Comparison of ENCODE assay signal across 10 mouse cellular contexts in genomic region chr9:121791757-121792521, GRCm38 (mm10). TPM values are rescaled to one million over a fixed set of nuclear protein-coding genes. Genes with fewer than 3 reads are reported as not detected.
DNase-seq lines count a peak whose midpoint lies in the region; TF ChIP-seq lines count a peak whose summit lies in the region.
"Had no signal": no experiment of that assay in that cellular context is flagged by ENCODE, and none has a peak within 500 bp of the region (broad histone marks: within the 10 kb centered on the region; RNA-seq: fewer than 3 reads in every experiment).

Gene Hhatl, minus strand, starts transcription at chr9:121792507.

- no peaks in the 10 kb centered on the region for H3K4me1 ChIP-seq in lung, adult 2 months (ENCODE audit: control insufficient read depth, insufficient read depth, low read length)
- H3K4me1 ChIP-seq in olfactory bulb, adult 2 months (ENCODE audit: control insufficient read depth, insufficient read depth, low read length), result peaks cover 39% of the 10 kb centered on the region

- DNase-seq in lung, adult 2 months, result no peak
- DNase-seq in lung, postnatal 14 days, result no peak
- DNase-seq in heart, adult 11 months, result peak; percentile 96
- DNase-seq in kidney, adult 18-20 months, result peak; percentile 25
- no peak for DNase-seq in adrenal gland, postnatal 14 days
- no peak for DNase-seq in urinary bladder, postnatal 10 days (ENCODE audit: low spot score)
- DNase-seq in urinary bladder, postnatal 25 days (ENCODE audit: low spot score), result no peak

- peak within 1 kb of the TSS; percentile 23; the same call in 1 of the 2 replicates for H3K27ac ChIP-seq in olfactory bulb, adult 2 months (ENCODE audit: insufficient read depth, low read depth, low read length)
- H3K27ac ChIP-seq: forebrain, embryonic 13.5 days had no signal

- 40% methylated on average over 24 of the region's 24 CpGs for WGBS in lung, adult 2 months
- WGBS in olfactory bulb, adult 2 months, result 31% methylated on average over 24 of the region's 24 CpGs

- no peak for TF ChIP-seq POLR2A in lung, adult 2 months (IDR thresholded peaks at IDR 0.05; ENCODE audit: borderline replicate concordance, extremely low read depth, low read depth, low read length)
- TF ChIP-seq POLR2A in olfactory bulb, adult 2 months (IDR thresholded peaks at IDR 0.05; ENCODE audit: insufficient read depth, low read depth, low read length), result no peak

- no peak within 1 kb of the TSS for H3K4me3 ChIP-seq in lung, adult 2 months (replicated peaks; ENCODE audit: extremely low read depth, low read depth, low read length)
- H3K4me3 ChIP-seq in olfactory bulb, adult 2 months (ENCODE audit: insufficient read depth, low read depth, low read length), result peak within 1 kb of the TSS; percentile 22
- H3K4me3 ChIP-seq: forebrain, embryonic 13.5 days had no signal

- TF ChIP-seq CTCF in lung, adult 2 months (IDR thresholded peaks at IDR 0.05; ENCODE audit: insufficient read depth, low read length), result no peak
- TF ChIP-seq CTCF in olfactory bulb, adult 2 months (IDR thresholded peaks at IDR 0.05; ENCODE audit: insufficient read depth, low read depth, low read length), result no peak

RNA-seq across cellular contexts. Expression of gene Hhatl, which starts in this region (rescaled TPM):
- 7.4 and 11.0 TPM in 2 replicates for polyA plus RNA-seq in lung, adult 2 months (2012; rRNA removed)
- polyA plus RNA-seq in olfactory bulb, adult 2 months (2012; ENCODE audit: insufficient read depth, insufficient read length, low replicate concordance, missing spikeins), result not detected in 2 replicates
- total RNA-seq in adrenal gland, postnatal 14 days (2021), result not detected in 2 replicates
- total RNA-seq: G1E had no signal
- polyA plus RNA-seq: G1E had no signal

Comparison
In these comparisons a context has a peak if more than half of its experiments do, and no peak if none do; other contexts are left out.
1. DNase-seq: peak in heart, adult 11 months (single experiment) and kidney, adult 18-20 months (single experiment); none in lung, adult 2 months (single experiment), lung, postnatal 14 days (single experiment), adrenal gland, postnatal 14 days (single experiment), urinary bladder, postnatal 10 days (single experiment) and urinary bladder, postnatal 25 days (single experiment).